Mouse (Mus musculus) ES-E14 (cell line): Measurements from ENCODE around the gene G2e3. TPM values are rescaled to one million over a fixed set of nuclear protein-coding genes. Genes with fewer than 3 reads are reported as not detected.

ENCODE experiments used
- DNase-seq: peaks from one replicate; pipeline ENCODE4 v3.0.0-alpha.2; 2013; ENCODE audit warnings: low read depth, low spot score
- H3K27ac ChIP-seq: 2 replicates; pipeline ENCODE4 v1.5.1; 2012; ENCODE audit warnings: low read depth, mild to moderate bottlenecking, low read length, moderate library complexity, mixed read lengths; ENCODE audit not compliant: poor library complexity, insufficient read depth, severe bottlenecking
- H3K36me3 ChIP-seq: 2 replicates; pipeline ENCODE4 v1.6.1; 2012; ENCODE audit warnings: mild to moderate bottlenecking, low read length, moderate library complexity, mixed read lengths; ENCODE audit not compliant: control insufficient read depth, poor library complexity, insufficient read depth, severe bottlenecking
- H3K4me1 ChIP-seq, 2 experiments: fragments of 150-350 bp in 1 of 2; sonication (generic) in 1 of 2; 2 replicates each; pipeline ENCODE4 v1.6.1; 2012; ENCODE audit warnings: low read length in 2 of 2, mild to moderate bottlenecking in 1 of 2, mixed read lengths in 1 of 2; ENCODE audit not compliant: control insufficient read depth in 2 of 2, insufficient read depth in 2 of 2, poor library complexity in 1 of 2
- H3K4me3 ChIP-seq, 2 experiments: fragments of 150-350 bp in 1 of 2; sonication (generic) in 1 of 2; 2 replicates each; pipeline ENCODE4 v1.5.1; 2012; ENCODE audit warnings: low read length in 2 of 2, low read depth in 1 of 2, mild to moderate bottlenecking in 1 of 2, mixed read lengths in 1 of 2; ENCODE audit not compliant: insufficient read depth in 1 of 2, poor library complexity in 1 of 2, severe bottlenecking in 1 of 2
- H3K9ac ChIP-seq: 2 replicates; pipeline ENCODE4 v1.6.1; 2012; ENCODE audit warnings: low read depth, mild to moderate bottlenecking, low read length, mixed read lengths; ENCODE audit not compliant: poor library complexity, insufficient read depth, severe bottlenecking
- H3K9me3 ChIP-seq: fragments of 150-350 bp; sonication (generic); 2 replicates; pipeline ENCODE4 v1.6.1; 2012; ENCODE audit warnings: low read depth, mild to moderate bottlenecking, low read length; ENCODE audit not compliant: control insufficient read depth, insufficient read depth
- CHD2 ChIP-seq: IDR thresholded peaks from 2 replicates; pipeline ENCODE4 v1.6.1; 2014; ENCODE audit warnings: mild to moderate bottlenecking, low read depth, low read length, inconsistent platforms
- HCFC1 ChIP-seq: IDR thresholded peaks from 2 replicates; pipeline ENCODE4 v1.6.1; 2012; ENCODE audit warnings: low read length, inconsistent platforms, borderline replicate concordance; ENCODE audit not compliant: insufficient read depth
- MAFK ChIP-seq: IDR thresholded peaks from 2 replicates; pipeline ENCODE4 v1.6.1; 2014; ENCODE audit warnings: mild to moderate bottlenecking, low read depth, low read length, inconsistent platforms; ENCODE audit not compliant: insufficient read depth
- ZC3H11A ChIP-seq: IDR thresholded peaks from 2 replicates; pipeline ENCODE4 v1.6.1; 2012; ENCODE audit warnings: low read depth, mild to moderate bottlenecking, inconsistent platforms, low read length, borderline replicate concordance
- ZNF384 ChIP-seq: IDR thresholded peaks from 2 replicates; pipeline ENCODE4 v1.6.1; 2012; ENCODE audit warnings: low read depth, low read length, inconsistent platforms
- in situ Hi-C, 2 experiments: fragments of 600-800 bp; cut with MboI; formaldehyde crosslinking; loops; one replicate each; pipeline ENCODE4 v1.15.1; 2025; ENCODE audit warnings: low sequenced_read_pairs in 2 of 2, inconsistent platforms in 1 of 2; ENCODE audit not compliant: unreplicated experiment in 2 of 2
- total RNA-seq: library from RNA; depleted of rRNA; stranded (reverse); fragments of 300-350 nt; gene quantifications from 2 replicates; pipeline ENCODE4 v1.2.3, GENCODE M21; 2012

Gene G2e3
- total RNA-seq, 1 experiment, result 37.9 TPM

GRCm38 (mm10) chr12:51348698-51348998 is 787 bp downstream of the G2e3 start:
- Histone ChIP-seq H3K4me3 (peak overlapping the region; percentile 77 to 82), H3K4me1 (peaks cover 0 to 10% of the 10 kb centered on the region in 2 experiments; a peak in 2 of 4 replicates), H3K36me3 (peaks cover 6% of the 10 kb centered on the region), H3K9me3 (no peaks in the 10 kb centered on the region), H3K27ac (peak overlapping the region; percentile 92), H3K9ac (peak overlapping the region; percentile 88)
- TF ChIP-seq CHD2, result no peak
- no peak for TF ChIP-seq MAFK
- TF ChIP-seq ZNF384, result no peak
- TF ChIP-seq HCFC1, result no peak
- in situ Hi-C loops, result no loop called here
- DNase-seq, result no peak

GRCm38 (mm10) chr12:51355296-51355695 is 7.4 kb downstream of the G2e3 start:
- in situ Hi-C loops, result no loop called here
- H3K9me3 ChIP-seq, result no peaks in the 10 kb centered on the region
- no peak overlapping the region for H3K27ac ChIP-seq
- peaks cover 0 to 2% of the 10 kb centered on the region in 2 experiments; a peak in 1 of 4 replicates for H3K4me1 ChIP-seq
- no peak for DNase-seq
- no peak overlapping the region for H3K4me3 ChIP-seq
- H3K36me3 ChIP-seq, result peaks cover 19% of the 10 kb centered on the region
- H3K9ac ChIP-seq, result no peak overlapping the region
- TF ChIP-seq ZC3H11A, result no peak
- no peak for TF ChIP-seq ZNF384
- TF ChIP-seq HCFC1, result no peak
- TF ChIP-seq MAFK, result no peak
- no peak for TF ChIP-seq CHD2

- Histone ChIP-seq H3K27ac (no peak overlapping the region), H3K4me3 (no peak overlapping the region), H3K9me3 (no peaks in the 10 kb centered on the region), H3K36me3 (peaks cover 16% of the 10 kb centered on the region), H3K9ac (no peak overlapping the region), H3K4me1 (no peaks in the 10 kb centered on the region)
- in situ Hi-C loops, result no loop called here
- no peak for DNase-seq
- TF ChIP-seq MAFK (no peak), ZNF384 (no peak), HCFC1 (no peak), ZC3H11A (no peak), CHD2 (no peak)
Measured at GRCm38 (mm10) chr12:51361294-51361693, 13.4 kb downstream of the G2e3 start.

- Histone ChIP-seq H3K9ac (no peak overlapping the region), H3K27ac (no peak overlapping the region), H3K36me3 (peaks cover 16% of the 10 kb centered on the region), H3K4me3 (no peak overlapping the region), H3K9me3 (no peaks in the 10 kb centered on the region), H3K4me1 (no peaks in the 10 kb centered on the region)
- DNase-seq, result no peak
- in situ Hi-C loops, result no loop called here
- TF ChIP-seq ZNF384 (no peak), CHD2 (no peak), MAFK (no peak), HCFC1 (no peak)
Measured at GRCm38 (mm10) chr12:51362898-51363297, 15.0 kb downstream of the G2e3 start.

DNA sequence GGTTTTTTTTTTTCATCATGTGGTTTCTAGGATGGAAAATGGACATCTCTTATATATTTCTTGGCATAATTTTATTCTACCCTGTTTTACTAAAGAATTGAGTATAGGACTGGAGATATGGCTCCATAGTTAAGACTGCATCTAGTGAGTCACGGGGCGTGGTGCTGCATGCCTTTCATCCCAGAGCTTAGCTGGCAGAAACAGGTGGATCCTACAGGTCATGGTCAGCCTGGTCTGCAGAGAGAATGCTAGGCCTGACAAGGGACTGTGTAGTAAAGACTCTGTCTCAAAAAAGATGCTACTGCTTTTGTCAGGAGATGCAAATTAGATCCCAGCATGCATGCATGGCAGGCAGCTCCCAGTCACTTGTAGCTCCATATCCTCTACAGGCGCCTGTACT is 20.6 kb downstream of the G2e3 start:
- Histone ChIP-seq H3K4me3 (no peak overlapping the region), H3K9ac (no peak overlapping the region), H3K27ac (no peak overlapping the region), H3K4me1 (no peaks in the 10 kb centered on the region), H3K36me3 (peaks cover 10% of the 10 kb centered on the region), H3K9me3 (no peaks in the 10 kb centered on the region)
- no peak for DNase-seq
- in situ Hi-C loops, result no loop called here
- TF ChIP-seq HCFC1 (no peak), CHD2 (no peak), ZC3H11A (no peak), ZNF384 (no peak), MAFK (no peak)
